Mouse (Mus musculus): ENCODE data around the gene Zfp385a.
A peak's percentile ranks its signal among the peaks of the same experiment; 100 is the strongest.
"Not testable (repeated sequence)": the region's sequence is repeated elsewhere in the genome, so short reads cannot be mapped to it uniquely, and the experiment has no call there.

The Zfp385a gene

DNA sequence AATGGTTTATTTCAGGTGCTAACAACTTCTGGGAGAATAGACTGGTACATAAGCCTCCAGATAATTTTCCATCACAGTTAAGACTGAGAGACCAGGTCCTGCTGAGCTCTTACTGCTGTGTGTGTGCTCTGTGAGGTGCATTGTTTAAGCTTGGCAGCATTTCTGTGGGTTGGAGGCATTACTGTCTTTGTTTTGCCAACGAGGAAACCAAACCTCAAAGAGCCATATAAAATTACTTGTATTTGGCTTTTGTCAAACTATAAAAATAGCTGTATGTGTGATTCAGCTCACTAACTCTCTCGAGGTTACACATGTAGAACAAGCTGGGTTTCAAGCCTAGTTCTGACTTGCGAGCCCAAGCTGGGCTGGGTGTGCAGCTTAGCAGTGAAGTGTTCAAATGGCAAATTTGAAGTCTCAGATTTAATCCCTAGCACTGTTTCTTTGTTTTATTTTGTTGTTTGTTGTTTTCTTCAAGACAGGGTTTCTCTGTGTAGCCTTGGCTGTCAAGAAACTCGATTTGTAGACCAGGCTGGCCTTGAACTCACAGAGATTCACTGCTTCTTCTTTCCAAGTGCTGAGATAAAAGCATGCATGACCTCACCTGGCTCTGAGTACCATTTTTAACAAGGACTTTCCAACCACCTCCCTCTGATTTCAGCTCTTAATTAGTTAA, 47.1 kb downstream of the Zfp385a start:
- DNase-seq (ENCODE audit: low spot score in 2 of 2): no peak

DNA sequence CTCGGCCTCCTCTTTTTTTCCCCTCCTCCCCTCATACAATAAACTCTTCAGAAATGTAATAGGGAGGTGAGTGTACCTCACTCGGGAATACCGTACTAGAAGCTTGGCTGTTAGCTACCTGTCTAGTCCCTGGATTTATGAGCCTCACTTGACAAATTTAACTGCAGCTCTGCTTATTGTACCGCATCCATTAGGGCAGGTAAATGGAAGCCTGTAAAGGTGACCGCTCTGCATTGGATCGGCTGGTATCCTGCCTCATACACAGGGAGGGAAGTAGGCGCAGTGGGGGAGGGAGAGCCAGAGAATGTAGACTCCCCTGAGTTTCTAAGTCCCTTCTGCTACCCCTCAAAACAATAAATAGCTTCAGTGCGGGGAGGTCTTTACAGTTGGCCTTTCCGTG, 49.0 kb downstream of the Zfp385a start:
- DNase-seq (ENCODE audit: low spot score in 2 of 2): no peak

DNA sequence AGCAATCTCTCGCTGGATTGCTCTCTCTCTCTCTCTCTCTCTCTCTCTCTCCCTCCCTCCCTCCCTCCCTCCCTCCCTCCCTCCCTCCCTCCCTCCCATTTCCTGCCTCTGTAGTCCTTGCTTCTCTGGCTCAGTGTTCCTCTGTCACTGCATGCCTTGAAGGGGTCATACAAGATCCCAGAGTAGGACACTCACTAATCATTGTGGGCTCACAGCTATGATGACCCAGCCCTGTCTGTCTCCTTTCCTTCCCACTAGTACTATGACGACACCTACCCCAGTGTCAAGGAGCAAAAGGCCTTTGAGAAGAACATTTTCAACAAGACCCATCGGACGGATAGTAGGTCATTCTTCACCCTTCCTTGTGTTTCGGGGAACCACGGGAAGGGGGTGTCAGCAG, 49.5 kb downstream of the Zfp385a start:
- DNase-seq (ENCODE audit: low spot score in 2 of 2): no peak

DNA sequence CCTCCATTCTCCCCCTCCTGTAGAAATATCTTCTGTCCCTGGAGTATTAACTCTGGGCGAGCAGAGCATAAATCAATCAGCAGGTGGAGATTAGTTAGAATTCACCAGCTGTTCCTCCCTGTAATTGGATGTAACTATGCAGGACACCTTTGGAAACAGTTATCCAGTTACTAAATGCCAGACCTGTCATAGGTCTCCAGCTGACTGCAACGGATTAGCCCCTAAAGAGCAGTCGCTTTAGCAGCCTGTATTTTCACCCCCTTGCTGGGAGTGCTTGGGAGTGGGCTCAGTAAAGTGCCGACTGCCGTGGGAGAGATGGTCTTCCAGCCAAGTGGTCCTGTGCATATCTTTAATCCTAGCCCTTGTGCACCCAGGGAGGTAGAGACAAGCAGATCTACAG, 50.3 kb downstream of the Zfp385a start:
- DNase-seq (ENCODE audit: low spot score in 2 of 2): no peak

DNA sequence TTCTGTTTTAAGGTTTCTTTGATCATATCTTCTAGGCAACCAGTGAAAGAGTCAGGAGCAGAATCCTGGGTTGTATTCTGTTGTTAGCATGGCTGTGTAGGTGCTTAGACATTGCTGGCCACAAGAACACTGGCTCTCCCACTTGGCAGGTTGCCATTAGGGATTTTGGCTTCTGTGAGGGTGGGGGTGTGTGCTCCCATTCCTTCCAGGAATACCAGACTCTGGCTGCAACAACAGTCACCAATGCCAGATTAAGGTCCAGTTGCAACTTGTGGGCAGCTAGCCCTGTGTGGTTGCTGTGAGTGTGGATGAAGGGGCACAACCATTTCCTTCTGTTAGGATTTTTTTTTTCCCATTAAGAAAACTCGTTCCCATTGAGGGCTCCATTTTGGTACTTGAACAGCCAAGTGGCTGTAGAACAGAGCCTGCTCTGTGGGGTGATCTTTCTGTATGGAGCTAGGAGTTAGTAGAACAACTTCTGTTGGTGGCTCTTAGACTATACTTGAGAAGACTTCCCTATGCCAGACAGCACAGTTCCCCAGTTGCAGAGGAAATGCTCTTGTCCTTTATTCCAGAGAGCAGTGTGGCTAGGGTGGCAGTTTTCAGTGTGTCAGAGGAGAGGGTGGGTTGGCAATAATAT, 54.0 kb downstream of the Zfp385a start:
- peak in 1 of 2 experiments; percentile 29 for DNase-seq (ENCODE audit: low spot score in 2 of 2)

DNA sequence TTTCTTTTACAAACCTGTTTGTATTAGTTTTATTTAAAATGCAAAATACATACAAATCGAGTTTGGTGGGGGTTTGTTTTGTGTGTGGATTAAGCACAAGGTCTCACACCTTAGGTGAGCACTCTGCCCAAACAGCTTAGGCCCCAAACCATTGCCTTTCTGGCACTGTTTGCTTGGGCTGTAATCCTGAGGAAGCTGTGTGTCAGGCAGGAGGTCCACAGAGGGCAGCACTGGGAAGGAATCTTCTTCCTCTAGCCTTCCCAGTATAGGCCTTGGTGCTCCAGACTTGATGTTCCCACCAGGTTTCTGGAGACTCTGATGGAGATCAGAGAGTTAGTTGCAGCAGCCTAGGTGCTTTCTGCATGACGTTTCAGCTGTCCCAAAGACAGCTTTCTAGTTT, 55.2 kb downstream of the Zfp385a start:
- peak in 1 of 2 experiments; percentile 8 for DNase-seq (ENCODE audit: low spot score in 2 of 2)

DNA sequence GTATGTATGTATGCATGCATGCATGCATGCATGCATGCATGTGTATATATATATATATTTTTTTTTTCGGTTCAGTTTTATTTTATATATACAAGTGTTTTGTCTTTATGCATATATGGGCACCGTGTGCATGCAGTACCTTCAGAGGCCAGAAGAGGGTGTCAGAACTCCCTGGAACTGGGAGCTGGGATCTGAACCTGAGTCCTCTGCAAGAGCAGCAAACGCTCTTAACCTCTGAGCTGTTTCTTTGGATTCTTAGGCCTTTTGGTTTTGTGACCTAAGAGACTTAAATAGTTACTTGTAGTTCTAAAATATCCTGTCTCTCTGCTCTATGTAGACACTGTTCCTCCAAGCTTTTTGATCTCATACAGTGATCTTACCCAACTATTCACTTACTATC, 55.8 kb downstream of the Zfp385a start:
- peak in 1 of 2 experiments; percentile 43 for DNase-seq (ENCODE audit: low spot score in 2 of 2)

DNA sequence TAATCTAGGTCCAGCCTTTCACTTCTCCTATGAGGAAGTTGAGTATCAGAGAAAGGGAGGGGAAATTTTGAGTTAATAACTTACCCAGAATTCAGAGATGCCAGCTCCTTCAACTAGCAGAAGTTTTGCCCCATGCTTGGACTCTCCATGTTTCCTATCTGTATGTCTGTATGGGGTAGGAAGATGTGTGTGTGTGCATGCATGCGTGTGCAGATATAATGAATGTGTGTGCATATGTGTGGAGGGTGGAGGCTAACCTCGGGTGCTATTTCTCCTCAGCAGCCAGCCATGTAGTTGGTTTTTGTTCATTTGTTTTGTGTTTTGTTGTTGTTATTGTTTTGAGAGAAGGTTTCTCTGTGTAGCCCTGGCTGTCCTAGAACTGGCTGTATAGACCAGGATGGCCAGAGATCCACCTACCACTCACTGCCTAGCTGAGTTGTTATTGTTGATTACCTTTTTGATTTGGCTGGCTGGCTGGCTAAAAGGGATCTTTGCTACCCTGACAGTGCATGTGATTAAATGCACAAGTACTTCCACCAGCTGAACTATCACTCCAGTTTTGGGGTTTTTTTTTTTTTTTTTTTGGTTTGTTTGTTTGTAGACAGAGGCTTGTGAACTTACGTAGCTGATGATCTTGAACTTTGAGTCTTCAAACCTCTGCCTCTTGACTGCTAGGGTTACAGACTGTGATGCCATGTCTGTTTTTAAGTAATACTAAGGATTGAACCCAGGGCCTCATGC, 58.3 kb downstream of the Zfp385a start:
- DNase-seq (ENCODE audit: low spot score in 2 of 2): no peak

DNA sequence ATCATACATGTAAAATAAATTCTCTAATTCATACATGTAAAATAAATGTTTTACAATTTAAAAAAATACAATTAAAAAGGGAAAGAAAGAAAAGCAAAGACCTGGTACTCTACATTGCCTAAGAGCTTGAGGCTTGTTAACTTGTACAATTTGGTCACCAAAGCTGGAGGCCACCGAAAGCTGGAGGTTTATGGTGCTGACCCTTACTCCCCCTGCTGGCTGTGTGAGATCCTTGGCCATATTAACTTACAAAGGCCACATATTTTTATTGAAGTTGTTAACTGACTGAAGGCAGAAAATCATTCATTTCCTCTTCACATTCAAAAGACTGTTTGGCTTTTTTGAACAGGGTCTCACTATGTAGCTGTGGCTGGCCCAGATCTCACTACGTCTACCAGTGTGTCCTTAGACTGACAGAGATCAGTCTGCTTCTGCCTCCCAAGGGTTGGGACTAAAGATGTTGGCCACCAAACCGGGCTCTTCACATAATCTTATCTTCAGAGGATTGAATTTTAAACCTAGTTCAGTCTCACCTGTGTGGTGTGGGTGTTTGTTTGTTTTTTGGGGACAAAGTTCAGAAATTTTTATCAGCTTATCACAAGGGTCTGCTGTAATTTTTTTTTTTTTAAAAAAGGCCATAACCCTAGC, 59.0 kb downstream of the Zfp385a start:
- no peak for DNase-seq (ENCODE audit: low spot score in 2 of 2)

DNA sequence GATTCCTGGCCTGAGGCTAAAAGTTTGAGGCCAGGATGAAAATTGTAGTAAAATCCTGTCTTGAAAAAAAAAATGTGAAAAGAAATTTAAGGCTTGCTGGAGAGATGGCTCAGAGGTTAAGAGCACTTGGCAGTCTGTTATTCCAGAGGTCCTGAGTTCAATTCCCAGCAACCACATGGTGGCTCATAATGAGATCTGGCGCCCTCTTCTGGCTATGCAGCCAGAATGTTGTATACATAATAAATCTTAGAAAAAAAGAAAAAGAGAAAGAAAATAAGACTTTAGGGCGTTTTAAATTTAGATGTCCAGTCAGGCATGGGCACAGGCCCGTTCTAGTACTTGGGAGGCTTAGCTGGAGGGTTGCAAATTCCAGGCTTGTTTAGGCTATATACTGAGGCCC, 60.1 kb downstream of the Zfp385a start:
- DNase-seq (ENCODE audit: low spot score in 2 of 2): no peak

DNA sequence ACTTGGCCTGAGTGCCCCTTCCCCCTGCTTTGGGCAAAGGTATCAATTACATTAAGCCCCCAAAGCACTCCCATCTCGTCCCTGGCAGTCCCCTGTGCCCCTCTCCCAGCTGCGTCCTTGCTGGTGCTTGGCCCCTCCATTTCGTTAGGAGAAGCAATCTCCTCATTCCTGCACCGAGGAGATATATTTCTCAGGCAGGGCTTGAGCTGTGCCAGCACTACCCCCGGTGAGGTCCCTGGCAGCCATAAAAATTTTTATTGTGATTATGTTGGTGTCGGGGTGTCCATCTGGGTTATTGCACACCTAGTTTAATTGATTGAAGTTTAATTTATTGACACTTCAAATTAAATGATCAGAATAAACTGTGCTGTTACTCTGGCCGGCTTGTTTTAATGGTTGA, 61.9 kb downstream of the Zfp385a start:
- DNase-seq (ENCODE audit: low spot score in 2 of 2): no peak

DNA sequence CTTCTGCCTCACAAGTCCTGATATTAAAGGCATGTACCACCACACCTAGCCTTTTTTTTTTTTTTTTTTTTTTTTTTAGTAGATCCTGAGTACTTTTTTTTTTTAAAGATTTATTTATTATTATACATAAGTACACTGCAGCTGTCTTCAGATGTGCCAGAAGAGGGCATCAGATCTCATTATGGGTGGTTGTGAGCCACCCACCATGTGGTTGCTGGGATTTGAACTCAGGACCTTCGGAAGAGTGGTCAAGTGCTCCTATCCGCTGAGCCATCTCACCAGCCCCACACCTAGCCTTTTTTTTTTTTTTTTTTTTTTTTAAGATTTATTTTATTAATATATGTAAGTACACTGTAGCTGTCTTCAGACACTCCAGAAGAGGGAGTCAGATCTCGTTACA, 64.0 kb downstream of the Zfp385a start:
- not testable (repeated sequence) for DNase-seq (ENCODE audit: low spot score in 2 of 2)

DNA sequence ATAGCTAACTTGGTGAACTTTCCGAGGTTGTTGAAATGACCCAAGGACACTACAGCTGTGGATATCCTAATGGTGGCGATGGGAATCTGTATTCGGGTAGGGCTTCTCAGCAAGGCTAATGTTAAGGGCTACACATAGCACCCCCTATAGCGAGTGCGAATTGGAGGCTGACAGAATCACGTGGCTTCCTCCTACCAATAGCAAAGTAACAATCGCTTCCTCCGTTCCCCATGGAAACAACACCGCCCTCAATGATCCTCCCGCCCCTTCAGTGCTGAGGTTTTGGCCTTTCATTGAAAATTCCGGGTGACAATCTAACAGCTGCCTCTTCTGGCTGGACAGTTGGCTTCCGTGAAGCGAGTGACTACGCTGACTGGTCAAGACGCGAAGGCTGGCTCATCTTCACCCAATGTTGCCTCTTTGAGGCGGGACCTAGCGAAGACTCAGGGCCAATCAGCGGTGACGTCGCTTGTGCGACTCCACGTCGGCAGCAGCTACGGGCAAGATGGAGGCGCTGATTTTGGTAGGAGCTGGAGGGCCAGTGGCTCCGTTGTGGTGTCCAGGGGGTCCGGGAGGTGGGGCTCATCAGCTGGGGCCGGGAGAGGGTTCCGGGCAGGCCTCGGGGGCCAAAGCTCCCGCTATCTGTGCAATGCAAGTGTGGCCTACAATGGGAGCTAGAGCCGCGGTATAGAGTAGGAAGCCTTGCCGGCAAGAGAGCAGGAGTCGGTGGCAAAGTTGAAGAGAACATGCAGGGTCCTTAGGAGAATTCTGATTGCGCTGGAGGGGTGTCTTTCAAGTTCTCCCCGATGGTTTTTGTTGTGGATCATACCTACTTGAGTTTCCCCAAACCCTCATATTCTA, 67.2 kb downstream of the Zfp385a start, which contains the start of gene Copz1:
Gene Copz1 (plus strand): TSS at position 296 of the 861 bp plus-strand sequence.
- peak; percentile 97 to 98 for DNase-seq (ENCODE audit: low spot score in 2 of 2)

DNA sequence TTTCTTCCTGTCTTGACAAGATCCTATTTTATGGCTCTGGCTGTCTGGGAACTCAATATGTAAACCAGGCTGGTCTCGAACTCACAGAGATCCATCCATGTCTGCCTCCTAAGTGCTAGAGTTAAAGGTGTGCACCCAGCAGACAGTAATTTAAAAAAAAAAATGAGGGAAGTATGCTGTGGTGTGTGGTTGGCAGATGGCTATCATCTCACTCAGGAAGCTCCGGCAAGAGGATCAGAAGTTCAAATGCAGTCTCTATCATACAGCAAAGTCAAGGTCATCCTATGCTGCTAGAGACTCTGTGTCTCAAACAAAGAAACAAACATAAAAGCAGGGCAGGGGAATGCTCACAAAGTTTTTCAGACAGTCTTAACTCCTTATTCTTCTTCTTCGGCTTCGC, 71.0 kb downstream of the Zfp385a start:
- no peak for DNase-seq (ENCODE audit: low spot score in 2 of 2)

DNA sequence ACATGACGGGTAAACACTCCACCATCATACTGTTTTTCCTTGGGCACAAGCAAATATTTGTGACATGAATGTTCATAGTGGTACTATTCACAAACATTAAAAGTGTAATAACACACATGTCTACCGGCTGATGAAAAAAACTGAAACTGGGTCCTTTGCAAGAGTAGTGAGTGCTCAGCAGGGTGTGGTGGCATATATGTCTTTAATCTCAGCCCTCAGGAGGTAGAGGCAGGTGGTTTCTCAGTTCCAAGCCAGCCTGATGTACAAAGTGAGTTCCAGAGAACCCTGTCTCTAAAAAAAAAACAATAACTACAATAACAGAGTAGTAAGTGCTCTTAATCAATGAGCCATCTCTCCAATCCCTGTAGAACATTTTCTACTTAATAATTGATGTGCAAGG, 75.1 kb downstream of the Zfp385a start:
- no peak for DNase-seq (ENCODE audit: low spot score in 2 of 2)
